Mouse (Mus musculus): Measurements from ENCODE around the gene Cep83. TPM values are rescaled to one million over a fixed set of nuclear protein-coding genes. Genes with fewer than 3 reads are reported as not detected.

Gene Cep83
- 20.5 TPM for polyA plus RNA-seq (2017; shearing (Covaris generic))

DNA sequence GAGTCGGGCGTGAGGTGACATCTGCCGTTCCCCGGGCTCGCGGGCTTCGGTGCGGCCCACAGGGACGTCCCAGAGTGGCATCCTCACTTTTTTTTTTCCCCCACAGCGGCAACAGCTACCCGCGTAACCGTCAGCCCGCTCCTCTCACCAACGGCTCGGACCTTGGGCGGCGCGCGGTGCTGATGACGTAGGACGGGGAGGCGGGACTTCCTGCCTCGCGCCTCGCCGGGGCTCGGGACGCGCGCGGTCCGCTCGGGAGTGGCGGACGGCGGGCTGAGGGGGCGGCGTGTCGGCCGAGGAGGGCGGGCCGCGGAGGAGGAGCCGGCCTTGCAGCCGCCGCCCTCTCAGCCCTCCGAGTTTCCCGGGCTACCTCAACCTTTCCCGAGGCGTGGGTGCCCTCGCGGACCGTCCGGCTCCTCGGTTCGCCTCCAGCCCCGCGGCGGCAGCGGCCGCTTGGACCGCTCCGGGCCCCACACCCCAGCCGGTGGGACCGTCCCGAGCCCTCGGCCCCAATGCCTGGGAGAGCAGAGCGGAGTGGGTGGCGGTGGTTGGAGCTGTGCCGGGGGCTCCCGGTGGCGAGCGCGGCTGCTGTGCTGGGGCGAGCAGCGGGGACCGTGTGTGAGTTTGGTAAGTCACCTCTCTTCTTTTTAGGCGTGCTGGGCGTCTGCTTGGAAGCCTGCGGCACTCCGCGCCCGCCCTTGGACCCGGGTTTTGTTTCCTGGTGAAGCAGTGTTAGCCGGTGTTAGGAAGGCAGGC lies at the start of gene Cep83:
Gene Cep83 (plus strand): TSS at position 235 of the 756 bp plus-strand sequence.

